Mouse (Mus musculus) liver, embryonic 11.5 days (tissue): ENCODE measurements around the gene Timm17a. TPM values are rescaled to one million over a fixed set of nuclear protein-coding genes. Genes with fewer than 3 reads are reported as not detected.
A peak's percentile ranks its signal among the peaks of the same experiment; 100 is the strongest.

ENCODE experiments used
- ATAC-seq: fragments of 200-750 bp; cut with Nextera tagmentation; replicated peaks from 2 replicates; pipeline ENCODE4 v1.8.0; 2017; ENCODE audit warnings: moderate number of reproducible peaks, mild to moderate bottlenecking, moderate TSS enrichment, moderate library complexity; ENCODE audit not compliant: low FRiP score
- DNase-seq: peaks from one replicate; pipeline ENCODE4 v3.0.0-alpha.2; 2017; ENCODE audit warnings: low spot score
- H3K27ac ChIP-seq: fragments of 300-500 bp; sonication (generic); 2 replicates; pipeline ENCODE4 v1.5.1; 2014; ENCODE audit warnings: mild to moderate bottlenecking, low read depth, low read length, control low read depth
- H3K27me3 ChIP-seq: fragments of 300-500 bp; sonication (generic); replicated peaks from 2 replicates; pipeline ENCODE4 v1.6.1; 2014; ENCODE audit warnings: low read length, mixed read lengths; ENCODE audit not compliant: control insufficient read depth, insufficient read depth
- H3K36me3 ChIP-seq: fragments of 300-500 bp; sonication (generic); 2 replicates; pipeline ENCODE4 v1.6.1; 2014; ENCODE audit warnings: mild to moderate bottlenecking, low read length, moderate library complexity, mixed read lengths; ENCODE audit not compliant: control insufficient read depth, insufficient read depth
- H3K4me1 ChIP-seq: fragments of 300-500 bp; sonication (generic); replicated peaks from 2 replicates; pipeline ENCODE4 v1.6.1; 2014; ENCODE audit warnings: low read length, mixed read lengths; ENCODE audit not compliant: control insufficient read depth, insufficient read depth
- H3K4me2 ChIP-seq: fragments of 300-500 bp; sonication (generic); 2 replicates; pipeline ENCODE4 v1.6.1; 2014; ENCODE audit warnings: mild to moderate bottlenecking, control low read depth, moderate library complexity
- H3K4me3 ChIP-seq: fragments of 300-500 bp; sonication (generic); 2 replicates; pipeline ENCODE4 v1.5.1; 2014; ENCODE audit warnings: low read depth, low read length, control low read depth
- H3K9ac ChIP-seq: fragments of 300-500 bp; sonication (generic); 2 replicates; pipeline ENCODE4 v1.6.1; 2014; ENCODE audit warnings: low read depth, low read length, control low read depth
- H3K9me3 ChIP-seq: fragments of 300-500 bp; sonication (generic); 2 replicates; pipeline ENCODE4 v1.6.1; 2016; ENCODE audit warnings: low read length, inconsistent platforms, mixed read lengths; ENCODE audit not compliant: control insufficient read depth
- WGBS: fragments of 180-500 bp; shearing (Covaris S2); extraction: QIAGEN DNeasy Blood & Tissue Kit; methylation state at CpG from one replicate; pipeline ENCODE4 v1.1.7; 2014; 5-methylcytosine and 5-hydroxymethylcytosine counted together
- polyA plus RNA-seq: library from polyadenylated mRNA; unstranded; fragments of >200 nt; fragmentation: Nextera tagmentation; extraction: Ambion mirVana; gene quantifications from 2 replicates; pipeline ENCODE4 v1.2.1, GENCODE M21; 2014

Gene Timm17a
- polyA plus RNA-seq, 1 experiment from 2014 or later, result 258 TPM

DNA sequence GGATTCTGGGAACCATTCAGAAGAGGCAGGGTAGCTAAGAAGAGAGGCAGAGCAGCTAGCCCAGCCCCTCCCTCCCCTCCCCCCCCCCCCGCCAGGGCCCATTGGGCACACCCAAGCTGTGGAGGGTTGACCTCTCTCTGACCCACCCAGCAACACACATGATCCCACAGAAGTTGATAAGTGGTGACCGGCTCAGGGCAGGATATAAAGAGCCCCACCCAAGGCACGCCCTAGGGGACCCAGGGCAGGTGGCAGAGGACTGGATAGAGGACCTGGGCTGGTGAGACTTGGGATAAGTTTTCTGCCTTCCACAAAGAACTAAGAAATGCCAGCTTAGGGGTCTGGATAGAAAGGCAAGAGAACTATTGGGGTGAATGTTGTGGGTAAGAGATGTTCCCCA is 62.9 kb downstream of the Timm17a start:
- Histone ChIP-seq H3K4me1 (peaks cover 21% of the 10 kb centered on the region), H3K36me3 (no peaks in the 10 kb centered on the region), H3K4me2 (peak overlapping the region; percentile 33), H3K9me3 (no peaks in the 10 kb centered on the region), H3K27ac (peak overlapping the region; percentile 60; the same call in 1 of the 2 replicates), H3K4me3 (no peak overlapping the region), H3K9ac (no peak overlapping the region), H3K27me3 (peaks cover 6% of the 10 kb centered on the region; the same call in 1 of the 2 replicates)
- 16% methylated on average over 3 of the region's 3 CpGs for WGBS
- ATAC-seq (peak; percentile 99), DNase-seq (no peak)

DNA sequence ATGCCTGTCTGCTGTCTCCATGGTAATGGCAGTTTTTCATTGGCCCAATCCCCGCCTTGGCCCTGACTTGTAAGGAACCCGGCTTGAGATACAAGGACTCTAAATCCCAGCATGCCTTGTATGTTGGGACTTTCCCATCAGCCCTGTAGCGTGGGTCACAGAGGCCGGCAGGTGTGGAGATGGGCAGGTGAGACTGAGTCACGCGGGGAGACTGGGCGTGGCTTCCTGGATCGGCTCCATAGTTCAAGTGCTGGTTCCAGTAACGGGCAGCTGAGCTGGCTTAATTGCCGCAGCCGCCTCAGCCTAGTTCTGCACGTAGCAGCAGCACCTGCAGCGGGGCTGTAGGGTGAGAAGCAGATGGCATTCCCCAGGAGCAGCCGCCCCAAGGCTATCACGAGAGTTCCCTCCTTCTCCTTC is 65.1 kb downstream of the Timm17a start:
- H3K4me2 ChIP-seq, result peak overlapping the region; percentile 31

More for the DNA sequence above, 65.1 kb downstream of the Timm17a start:
- DNase-seq, result no peak
- H3K27me3 ChIP-seq, result peaks cover 6% of the 10 kb centered on the region; the same call in 1 of the 2 replicates
- H3K9me3 ChIP-seq, result no peaks in the 10 kb centered on the region
- WGBS, result 20% methylated on average over 15 of the region's 15 CpGs
- H3K4me1 ChIP-seq, result peaks cover 21% of the 10 kb centered on the region
- H3K9ac ChIP-seq, result peak overlapping the region; percentile 6; the same call in 1 of the 2 replicates
- no peak overlapping the region for H3K27ac ChIP-seq
- no peak for ATAC-seq
- H3K4me3 ChIP-seq, result no peak overlapping the region
- H3K36me3 ChIP-seq, result no peaks in the 10 kb centered on the region

Other genes starting within 250 kb of the Timm17a start
- 0.48 and 0.70 TPM in 2 replicates for gene Lgr6, start 208.5 kb downstream of the Timm17a start, polyA plus RNA-seq
- 42.1 and 43.0 TPM in 2 replicates for gene Ptpn7, start 181.1 kb downstream of the Timm17a start, polyA plus RNA-seq
- 25.0 and 28.7 TPM in 2 replicates for gene Arl8a, start 167.0 kb downstream of the Timm17a start, polyA plus RNA-seq
- not detected in 2 replicates for gene Gpr37l1, start 146.1 kb downstream of the Timm17a start, polyA plus RNA-seq
- gene Elf3, start 55.2 kb downstream of the Timm17a start, polyA plus RNA-seq, result 2.0 and 2.4 TPM in 2 replicates
- 64.5 and 67.4 TPM in 2 replicates for gene Rnpep, start 29.7 kb downstream of the Timm17a start, polyA plus RNA-seq
- 0.16 TPM in 2 replicates for gene Lmod1, start 11.0 kb upstream of the Timm17a start, polyA plus RNA-seq
- gene Shisa4, start 61.5 kb upstream of the Timm17a start, polyA plus RNA-seq, result 9.3 and 10.1 TPM in 2 replicates
- gene Ipo9, start 116.7 kb upstream of the Timm17a start, polyA plus RNA-seq, result 77.0 and 90.8 TPM in 2 replicates